Mouse (Mus musculus) testis, adult 2 months (tissue): Measurements from ENCODE around the gene Parp14. TPM values are rescaled to one million over a fixed set of nuclear protein-coding genes. Genes with fewer than 3 reads are reported as not detected.
"Not testable (repeated sequence)": the region's sequence is repeated elsewhere in the genome, so short reads cannot be mapped to it uniquely, and the experiment has no call there.

Source experiments
- H3K27ac ChIP-seq: fragments of 200-500 bp; 2 replicates; pipeline ENCODE4 v1.5.1; 2012; ENCODE audit warnings: low read depth, low read length; ENCODE audit not compliant: control insufficient read depth, insufficient read depth
- H3K27me3 ChIP-seq: fragments of 200-500 bp; 2 replicates; pipeline ENCODE4 v1.6.1; 2012; ENCODE audit warnings: mild to moderate bottlenecking, low read length, moderate library complexity; ENCODE audit not compliant: control insufficient read depth, insufficient read depth
- H3K36me3 ChIP-seq: fragments of 200-500 bp; 2 replicates; pipeline ENCODE4 v1.6.1; 2012; ENCODE audit warnings: mild to moderate bottlenecking, low read length; ENCODE audit not compliant: control insufficient read depth, insufficient read depth
- H3K4me1 ChIP-seq: fragments of 200-500 bp; 2 replicates; pipeline ENCODE4 v1.6.1; 2012; ENCODE audit warnings: low read length; ENCODE audit not compliant: control insufficient read depth, insufficient read depth
- H3K4me3 ChIP-seq: fragments of 200-500 bp; 2 replicates; pipeline ENCODE4 v1.5.1; 2012; ENCODE audit warnings: low read depth, mild to moderate bottlenecking, low read length, moderate library complexity, mixed read lengths; ENCODE audit not compliant: control insufficient read depth
- CTCF ChIP-seq: fragments of 200-500 bp; IDR thresholded peaks from 2 replicates; pipeline ENCODE4 v1.5.1; 2012; ENCODE audit warnings: low read depth, mild to moderate bottlenecking, inconsistent platforms, low read length, moderate library complexity; ENCODE audit not compliant: control insufficient read depth, insufficient read depth, insufficient replicate concordance
- POLR2A ChIP-seq: fragments of 200-500 bp; IDR thresholded peaks from 2 replicates; pipeline ENCODE4 v1.6.1; 2012; ENCODE audit warnings: low read depth, mild to moderate bottlenecking, inconsistent platforms, low read length, moderate library complexity; ENCODE audit not compliant: control insufficient read depth
- polyA plus RNA-seq: library from polyadenylated mRNA; depleted of rRNA; stranded (reverse); fragments of >200 nt; gene quantifications from 2 replicates; pipeline ENCODE4 v1.2.3, GENCODE M21; 2012

Parp14 gene
- polyA plus RNA-seq, 1 experiment: 0.27 TPM

DNA sequence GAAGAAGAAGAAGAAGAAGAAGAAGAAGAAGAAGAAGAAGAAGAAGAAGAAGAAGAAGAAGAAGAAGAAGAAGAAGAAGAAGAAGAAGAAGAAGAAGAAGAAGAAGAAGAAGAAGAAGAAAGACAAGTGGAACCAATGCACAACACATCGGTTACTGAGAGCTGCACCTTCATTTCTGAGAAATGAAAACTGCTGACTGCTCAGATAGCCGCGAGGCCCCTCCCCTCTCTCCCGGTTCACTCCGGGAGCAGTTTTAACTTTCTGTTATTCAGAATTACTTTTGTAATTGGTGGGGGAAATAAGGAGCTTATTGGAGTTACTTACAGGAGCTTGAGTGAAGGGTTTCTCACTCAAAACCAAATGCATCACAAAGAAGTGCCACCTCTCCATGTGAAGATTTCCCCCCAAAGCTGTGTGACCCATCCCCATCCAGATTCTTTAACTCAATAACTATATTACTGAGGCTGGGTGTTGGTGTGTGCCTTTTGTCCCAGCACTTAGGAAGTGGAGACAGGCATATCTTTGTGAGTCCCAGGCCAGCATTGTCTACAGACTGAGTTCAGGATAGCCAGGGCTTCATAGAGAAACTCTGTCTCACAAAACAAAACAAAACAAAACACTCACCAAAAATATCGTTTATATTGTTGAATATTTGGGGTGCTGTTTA lies 34.6 kb upstream of the Parp14 start:
- Histone ChIP-seq H3K27me3 (no peaks in the 10 kb centered on the region), H3K27ac (no peak overlapping the region), H3K36me3 (no peaks in the 10 kb centered on the region), H3K4me1 (no peaks in the 10 kb centered on the region), H3K4me3 (no peak overlapping the region)
- TF ChIP-seq POLR2A (no peak), CTCF (no peak)

GRCm38 (mm10) chr16:35905355-35905754 lies 34.0 kb upstream of the Parp14 start:
- Histone ChIP-seq H3K27me3 (no peaks in the 10 kb centered on the region), H3K27ac (no peak overlapping the region), H3K36me3 (no peaks in the 10 kb centered on the region), H3K4me1 (no peaks in the 10 kb centered on the region), H3K4me3 (no peak overlapping the region)
- TF ChIP-seq POLR2A (no peak), CTCF (no peak)

- H3K4me3 ChIP-seq: no peak overlapping the region
- TF ChIP-seq POLR2A (no peak), CTCF (no peak)
- no peaks in the 10 kb centered on the region for H3K4me1 ChIP-seq
- H3K36me3 ChIP-seq: no peaks in the 10 kb centered on the region
- no peak overlapping the region for H3K27ac ChIP-seq
- no peaks in the 10 kb centered on the region for H3K27me3 ChIP-seq
These were observed 32.9 kb upstream of the Parp14 start for GRCm38 (mm10) chr16:35904121-35904736.

DNA sequence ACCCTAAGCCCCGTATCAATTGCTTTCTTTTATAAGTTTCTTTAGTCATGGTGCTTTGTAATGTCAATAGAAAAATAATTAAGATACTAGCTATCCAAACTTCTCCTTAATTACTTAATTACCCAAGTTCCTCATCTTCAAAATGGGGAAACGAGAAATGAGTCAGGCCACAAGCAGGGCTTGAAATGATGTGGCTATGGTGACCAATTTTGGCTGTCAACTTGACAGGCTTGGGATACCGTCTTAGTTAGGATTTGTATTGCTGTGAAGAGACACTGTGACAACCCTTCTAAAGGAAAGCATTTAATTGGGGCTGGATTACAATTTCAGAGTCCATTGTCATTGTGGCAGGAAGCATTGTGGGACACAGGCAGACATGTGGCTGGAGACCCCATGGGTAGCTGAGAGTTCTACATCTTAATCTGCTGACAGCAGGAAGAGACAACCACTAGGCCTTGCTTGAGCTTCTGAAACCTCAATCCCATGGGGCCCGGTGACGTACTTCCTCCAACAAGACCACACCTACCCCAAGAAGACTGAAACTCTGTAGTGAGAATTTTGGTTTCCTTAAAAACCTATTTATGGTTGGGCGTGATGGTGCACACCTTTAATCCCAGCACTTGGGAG lies 31.8 kb upstream of the Parp14 start:
- no peak for TF ChIP-seq POLR2A
- TF ChIP-seq CTCF: no peak
- Histone ChIP-seq H3K27me3 (no peaks in the 10 kb centered on the region), H3K4me1 (no peaks in the 10 kb centered on the region)

DNA sequence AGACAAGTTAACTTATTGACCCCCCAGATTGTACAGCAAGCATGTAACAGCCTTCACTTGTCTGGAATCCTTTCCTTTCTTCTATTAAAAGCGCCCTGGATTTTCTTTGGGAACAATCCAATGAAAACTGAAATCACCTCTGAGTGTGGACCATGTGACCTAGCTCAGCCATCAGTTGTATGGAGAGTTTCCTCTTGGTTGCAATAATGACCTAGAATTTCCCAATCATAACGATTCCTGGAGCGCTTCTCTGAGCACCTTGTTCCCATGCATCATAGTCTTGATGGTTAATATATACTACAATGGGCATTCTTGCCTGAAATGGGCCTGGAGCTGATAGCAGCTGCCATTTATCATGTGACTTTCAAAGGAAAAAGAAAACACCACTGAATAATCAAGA lies 29.2 kb upstream of the Parp14 start:
- Histone ChIP-seq H3K4me3 (no peak overlapping the region), H3K4me1 (no peaks in the 10 kb centered on the region), H3K36me3 (no peaks in the 10 kb centered on the region), H3K27ac (no peak overlapping the region), H3K27me3 (no peaks in the 10 kb centered on the region)
- TF ChIP-seq POLR2A: no peak
- TF ChIP-seq CTCF: no peak

More for the DNA sequence above, 31.8 kb upstream of the Parp14 start:
- Histone ChIP-seq H3K27ac (no peak overlapping the region), H3K36me3 (no peaks in the 10 kb centered on the region), H3K4me3 (no peak overlapping the region)

- Histone ChIP-seq H3K27ac (no peak overlapping the region), H3K36me3 (no peaks in the 10 kb centered on the region), H3K27me3 (no peaks in the 10 kb centered on the region), H3K4me3 (no peak overlapping the region), H3K4me1 (no peaks in the 10 kb centered on the region)
- no peak for TF ChIP-seq POLR2A
- TF ChIP-seq CTCF: no peak
These were observed 23.7 kb upstream of the Parp14 start for GRCm38 (mm10) chr16:35894997-35895396.

- H3K27me3 ChIP-seq, H3K36me3 ChIP-seq, H3K4me3 ChIP-seq, H3K27ac ChIP-seq, H3K4me1 ChIP-seq: not testable (repeated sequence)
These were observed 20.3 kb upstream of the Parp14 start for GRCm38 (mm10) chr16:35891603-35892002.
